Mouse (Mus musculus) midbrain, postnatal 0 days (tissue): ENCODE results near the gene Slc35g3. TPM values are rescaled to one million over a fixed set of nuclear protein-coding genes. Genes with fewer than 3 reads are reported as not detected.
A peak's percentile ranks its signal among the peaks of the same experiment; 100 is the strongest.

Experiments
- ATAC-seq: fragments of 200-750 bp; cut with Nextera tagmentation; 2 replicates; pipeline ENCODE4 v1.8.0; 2017; ENCODE audit warnings: moderate number of reproducible peaks, mild to moderate bottlenecking, moderate TSS enrichment, moderate library complexity; ENCODE audit not compliant: low FRiP score
- DNase-seq: peaks from one replicate; pipeline ENCODE4 v3.0.0-alpha.2; 2015; ENCODE audit warnings: low spot score
- H3K27ac ChIP-seq: fragments of 300-500 bp; sonication (generic); 2 replicates; pipeline ENCODE4 v1.5.1; 2014; ENCODE audit warnings: low read depth, mild to moderate bottlenecking, low read length, mixed read lengths
- H3K27me3 ChIP-seq: fragments of 300-500 bp; sonication (generic); 2 replicates; pipeline ENCODE4 v1.6.1; 2014; ENCODE audit warnings: low read length, control low read depth, mixed read lengths; ENCODE audit not compliant: insufficient read depth
- H3K36me3 ChIP-seq: fragments of 300-500 bp; sonication (generic); 2 replicates; pipeline ENCODE4 v1.6.1; 2014; ENCODE audit warnings: low read length, control low read depth, mixed read lengths; ENCODE audit not compliant: insufficient read depth
- H3K4me1 ChIP-seq: fragments of 300-500 bp; sonication (generic); 2 replicates; pipeline ENCODE4 v1.6.1; 2014; ENCODE audit warnings: mild to moderate bottlenecking, control low read depth, antibody characterized with exemption, low read length, mixed read lengths; ENCODE audit not compliant: insufficient read depth
- H3K4me2 ChIP-seq: fragments of 300-500 bp; sonication (generic); 2 replicates; pipeline ENCODE4 v1.6.1; 2014; ENCODE audit warnings: low read depth, mild to moderate bottlenecking, low read length, mixed read lengths; ENCODE audit not compliant: poor library complexity, severe bottlenecking
- H3K4me3 ChIP-seq: fragments of 300-500 bp; sonication (generic); 2 replicates; pipeline ENCODE4 v1.5.1; 2014; ENCODE audit warnings: low read depth, mild to moderate bottlenecking, low read length, moderate library complexity
- H3K9ac ChIP-seq: fragments of 300-500 bp; sonication (generic); replicated peaks from 2 replicates; pipeline ENCODE4 v1.6.1; 2014; ENCODE audit warnings: mild to moderate bottlenecking, low read length, moderate library complexity, mixed read lengths; ENCODE audit not compliant: poor library complexity, severe bottlenecking
- H3K9me3 ChIP-seq: fragments of 300-500 bp; sonication (generic); 2 replicates; pipeline ENCODE4 v1.6.1; 2016; ENCODE audit warnings: low read length, control low read depth
- CTCF ChIP-seq: IDR thresholded peaks from 2 replicates; pipeline ENCODE4 v1.5.1; 2016; ENCODE audit warnings: antibody characterized with exemption, mild to moderate bottlenecking
- WGBS: fragments of 180-500 bp; shearing (Covaris S2); extraction: QIAGEN DNeasy Blood & Tissue Kit; methylation state at CpG from one replicate; pipeline ENCODE4 v1.1.7; 2014; 5-methylcytosine and 5-hydroxymethylcytosine counted together
- polyA plus RNA-seq: library from polyadenylated mRNA; unstranded; fragments of >200 nt; fragmentation: Nextera tagmentation; extraction: Ambion mirVana; gene quantifications from 2 replicates; pipeline ENCODE4 v1.2.1, GENCODE M21; 2015
- total RNA-seq: library from RNA; depleted of rRNA; stranded (reverse); fragments of >200 nt; gene quantifications from 2 replicates; pipeline ENCODE4 v1.2.3, GENCODE M21; 2014; rRNA removed

Slc35g3 gene
- total and polyA plus RNA-seq, 2 experiments from 2014 or later = 0.23 TPM; not detected in 1

DNA sequence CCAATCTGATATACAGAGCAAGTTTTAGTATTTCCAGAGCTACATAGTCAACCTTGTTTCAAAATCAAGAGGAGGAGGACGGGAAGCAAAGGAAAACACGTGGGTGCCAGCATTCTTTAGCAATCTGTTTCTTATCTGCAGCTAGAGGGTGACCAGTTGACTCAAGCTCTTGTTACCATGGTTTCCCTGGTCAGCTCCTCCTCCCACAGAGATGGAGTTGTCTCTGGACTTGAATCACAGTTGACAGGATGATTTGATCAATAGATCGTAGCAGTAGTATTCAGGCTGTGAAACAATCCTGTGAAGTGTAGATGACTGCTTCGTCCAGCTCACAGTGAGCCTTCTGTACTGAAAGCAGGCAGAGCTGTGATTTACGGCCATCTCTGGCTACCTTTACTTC lies 45.8 kb downstream of the Slc35g3 start:
- WGBS = 14% methylated on average over 5 of the region's 5 CpGs
- no peak for DNase-seq

DNA sequence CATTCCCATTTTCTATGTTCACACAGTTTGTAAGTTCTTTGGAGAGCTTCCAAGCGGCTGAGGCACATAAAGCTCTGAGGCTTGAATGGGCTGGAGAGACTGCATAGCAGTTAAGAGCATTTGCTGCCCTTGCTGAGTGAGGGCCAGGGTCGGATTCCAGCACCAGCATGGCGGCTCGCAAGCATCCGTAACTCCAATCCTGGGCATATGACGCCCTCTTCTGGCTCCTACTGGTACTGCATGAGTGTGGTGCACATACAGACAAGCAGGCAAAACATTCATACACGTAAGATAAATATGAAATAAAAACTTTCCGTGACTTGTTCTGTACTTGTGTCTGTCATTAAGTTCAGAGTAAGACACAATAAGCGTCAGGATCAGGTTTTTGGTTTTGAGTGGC lies 46.3 kb downstream of the Slc35g3 start:
- Histone ChIP-seq H3K9me3 (no peaks in the 10 kb centered on the region), H3K36me3 (no peaks in the 10 kb centered on the region), H3K4me1 (no peaks in the 10 kb centered on the region), H3K27me3 (no peaks in the 10 kb centered on the region), H3K27ac (no peak overlapping the region), H3K4me3 (no peak overlapping the region), H3K9ac (no peak overlapping the region), H3K4me2 (no peak overlapping the region)
- 60% methylated on average over 9 of the region's 9 CpGs for WGBS
- peak; percentile 61 for TF ChIP-seq CTCF
- DNase-seq (no peak), ATAC-seq (no peak)

More for the DNA sequence above, 45.8 kb downstream of the Slc35g3 start:
- no peaks in the 10 kb centered on the region for H3K9me3 ChIP-seq
- H3K9ac ChIP-seq = no peak overlapping the region
- no peaks in the 10 kb centered on the region for H3K4me1 ChIP-seq
- no peak for TF ChIP-seq CTCF
- no peak overlapping the region for H3K27ac ChIP-seq
- H3K4me2 ChIP-seq = no peak overlapping the region
- ATAC-seq = no peak
- H3K4me3 ChIP-seq = no peak overlapping the region
- H3K36me3 ChIP-seq = no peaks in the 10 kb centered on the region
- no peaks in the 10 kb centered on the region for H3K27me3 ChIP-seq

DNA sequence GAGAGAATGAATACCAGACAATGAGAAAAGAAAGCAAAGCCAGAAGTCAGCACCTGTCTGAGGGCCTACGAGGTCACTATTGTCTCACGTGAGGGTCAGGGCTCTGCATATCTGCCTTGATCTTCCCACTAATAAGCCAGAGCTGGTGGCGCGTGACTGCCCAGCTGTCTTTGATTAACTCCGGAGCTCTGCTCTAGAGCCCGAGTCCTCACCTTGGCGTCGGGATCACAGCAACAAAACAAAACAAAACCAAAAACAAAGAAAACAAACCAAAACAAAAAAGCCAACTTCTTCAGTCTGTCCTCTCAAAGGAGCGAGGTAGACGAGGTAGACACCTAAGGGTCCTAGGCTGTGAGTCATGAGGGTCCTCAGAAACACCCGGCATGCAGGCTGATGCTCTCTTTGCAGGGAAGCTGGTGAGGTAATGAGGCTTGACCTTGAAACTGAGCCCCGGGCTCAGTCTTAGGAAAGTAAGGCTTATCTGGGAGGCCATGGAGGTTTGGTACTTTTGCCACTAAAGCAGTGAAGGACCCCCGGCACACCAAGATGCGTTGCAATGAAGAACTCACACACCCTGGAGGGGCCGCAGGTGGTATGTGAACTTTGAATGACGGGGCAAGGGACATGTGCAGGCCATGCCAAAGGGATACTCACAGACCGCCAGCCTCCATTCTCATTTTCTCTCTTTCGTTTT lies 47.0 kb downstream of the Slc35g3 start:
- WGBS = 72% methylated on average over 18 of the region's 18 CpGs
- ATAC-seq = no peak
- Histone ChIP-seq H3K27ac (no peak overlapping the region), H3K9ac (no peak overlapping the region), H3K4me2 (no peak overlapping the region), H3K27me3 (no peaks in the 10 kb centered on the region), H3K4me3 (no peak overlapping the region), H3K36me3 (no peaks in the 10 kb centered on the region), H3K9me3 (no peaks in the 10 kb centered on the region), H3K4me1 (0 out of 2 replicates have a peak, but pooled peaks cover 2% of the 10 kb centered on the region)
- TF ChIP-seq CTCF = no peak
- DNase-seq = no peak

DNA sequence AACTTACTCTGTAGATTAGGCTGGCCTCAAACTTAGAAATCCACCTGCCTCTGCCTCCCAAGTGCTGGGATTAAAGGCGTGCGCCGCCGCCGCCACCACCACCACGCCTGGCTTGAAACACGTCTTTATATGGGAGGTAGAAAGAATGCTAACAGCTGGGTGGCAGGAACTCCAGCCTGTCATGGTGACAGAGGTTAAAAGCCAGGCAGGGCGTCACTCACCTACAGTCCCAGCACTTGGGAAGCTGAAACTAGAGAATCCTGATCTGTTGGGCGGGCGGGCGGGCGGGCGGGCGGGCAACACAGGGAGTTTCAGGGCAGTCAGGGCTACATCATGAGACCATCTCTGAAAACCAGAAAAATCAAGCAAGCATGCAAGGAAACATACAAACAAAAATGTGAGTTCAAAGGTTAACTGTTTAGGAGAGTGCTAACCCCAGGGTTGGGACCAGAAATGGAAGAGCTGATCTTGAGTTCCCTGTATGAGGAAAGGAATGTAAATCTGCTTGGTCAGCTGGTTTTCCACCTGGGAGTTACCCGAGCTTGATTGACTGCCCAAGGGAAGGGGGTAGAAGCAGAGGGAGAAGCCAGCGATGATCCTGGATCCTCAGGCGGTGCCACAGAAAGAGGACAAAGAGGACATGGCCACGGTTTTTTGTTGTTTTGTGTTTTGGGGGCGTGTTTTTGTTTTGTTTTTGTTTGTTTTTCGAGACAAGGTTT lies 48.7 kb downstream of the Slc35g3 start:
- no peaks in the 10 kb centered on the region for H3K27me3 ChIP-seq
- H3K9me3 ChIP-seq = no peaks in the 10 kb centered on the region
- no peak for TF ChIP-seq CTCF
- no peak for DNase-seq
- 84% methylated on average over 20 of the region's 20 CpGs for WGBS
- no peak overlapping the region for H3K9ac ChIP-seq
- no peaks in the 10 kb centered on the region for H3K36me3 ChIP-seq
- H3K4me2 ChIP-seq = no peak overlapping the region
- H3K4me1 ChIP-seq = 0 out of 2 replicates have a peak, but pooled peaks cover 2% of the 10 kb centered on the region
- H3K4me3 ChIP-seq = no peak overlapping the region
- no peak overlapping the region for H3K27ac ChIP-seq
- no peak for ATAC-seq

DNA sequence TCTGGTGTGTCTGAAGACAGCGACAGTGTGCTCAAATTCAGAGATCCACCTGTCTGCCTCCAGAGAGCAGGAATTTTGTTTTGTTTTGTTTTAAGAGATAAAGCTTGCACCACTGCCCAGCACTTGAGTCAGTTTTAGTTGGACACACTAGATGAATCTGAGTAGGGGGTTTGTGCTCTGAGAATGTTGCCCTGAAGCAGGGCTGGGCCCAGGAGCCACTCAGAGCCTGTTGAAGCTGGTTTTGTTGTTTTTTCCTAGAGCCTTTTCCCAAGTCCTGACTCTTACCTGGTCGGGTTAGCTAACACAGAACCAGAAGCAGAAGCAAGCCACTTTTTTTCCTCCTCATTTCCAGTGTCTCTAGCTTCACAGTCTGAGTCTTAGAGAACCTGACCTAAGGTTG lies 50.7 kb downstream of the Slc35g3 start:
- Histone ChIP-seq H3K27me3 (no peaks in the 10 kb centered on the region), H3K36me3 (no peaks in the 10 kb centered on the region), H3K9ac (no peak overlapping the region), H3K4me1 (0 out of 2 replicates have a peak, but pooled peaks cover 2% of the 10 kb centered on the region), H3K4me3 (no peak overlapping the region), H3K9me3 (no peaks in the 10 kb centered on the region), H3K4me2 (no peak overlapping the region), H3K27ac (no peak overlapping the region)
- WGBS = 84% methylated on average over 2 of the region's 2 CpGs
- TF ChIP-seq CTCF = no peak
- DNase-seq (no peak), ATAC-seq (no peak)

DNA sequence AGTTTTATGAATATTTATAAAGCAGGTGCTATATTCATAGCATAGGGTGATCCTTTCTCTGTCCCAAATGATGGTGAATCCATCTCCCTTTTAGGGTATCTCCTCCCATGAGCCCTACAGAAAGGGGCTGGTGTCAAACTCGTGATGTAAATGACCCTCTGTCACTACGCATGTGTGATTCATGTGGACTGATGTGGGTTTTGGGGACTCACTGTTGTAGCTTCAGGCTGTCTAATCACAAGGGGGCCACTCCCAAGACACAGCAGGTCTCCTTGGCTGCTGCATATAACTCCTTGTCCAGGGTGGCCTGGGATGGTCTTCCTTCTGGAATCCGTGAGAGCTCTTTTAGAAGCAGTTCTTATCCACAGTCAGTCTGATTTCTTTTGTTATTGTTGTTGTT lies 51.3 kb downstream of the Slc35g3 start:
- Histone ChIP-seq H3K9me3 (no peaks in the 10 kb centered on the region), H3K36me3 (no peaks in the 10 kb centered on the region), H3K27ac (no peak overlapping the region), H3K4me3 (no peak overlapping the region), H3K4me1 (0 out of 2 replicates have a peak, but pooled peaks cover 2% of the 10 kb centered on the region), H3K27me3 (no peaks in the 10 kb centered on the region), H3K4me2 (no peak overlapping the region), H3K9ac (no peak overlapping the region)
- WGBS = 67% methylated on average over 3 of the region's 3 CpGs
- no peak for TF ChIP-seq CTCF
- no peak for ATAC-seq
- no peak for DNase-seq

Other genes starting within 250 kb of the Slc35g3 start
Only the 30 nearest of the 43 such genes appear.
- 145 and 161 TPM in 2 replicates for gene Atp1b2, start 156.0 kb downstream of the Slc35g3 start, total RNA-seq
- gene Atp1b2, start 156.0 kb downstream of the Slc35g3 start, polyA plus RNA-seq = 167 and 175 TPM in 2 replicates
- not detected in 2 replicates for gene Shbg, start 144.1 kb downstream of the Slc35g3 start, total RNA-seq
- not detected in 2 replicates for gene Shbg, start 144.1 kb downstream of the Slc35g3 start, polyA plus RNA-seq
- 10.5 and 13.3 TPM in 2 replicates for gene Sat2, start 139.9 kb downstream of the Slc35g3 start, total RNA-seq
- gene Sat2, start 139.9 kb downstream of the Slc35g3 start, polyA plus RNA-seq = 29.6 and 29.9 TPM in 2 replicates
- gene Fxr2, start 129.0 kb downstream of the Slc35g3 start, total RNA-seq = 76.6 and 84.1 TPM in 2 replicates
- 22.5 and 27.2 TPM in 2 replicates for gene Fxr2, start 129.0 kb downstream of the Slc35g3 start, polyA plus RNA-seq
- gene Sox15, start 106.7 kb downstream of the Slc35g3 start, total RNA-seq = 0.27 TPM in 1 of 2 replicates, not detected in the other
- 0.19 and 0.20 TPM in 2 replicates for gene Sox15, start 106.7 kb downstream of the Slc35g3 start, polyA plus RNA-seq
- gene Mpdu1, start 99.3 kb downstream of the Slc35g3 start, total RNA-seq = 224 and 278 TPM in 2 replicates
- gene Mpdu1, start 99.3 kb downstream of the Slc35g3 start, polyA plus RNA-seq = 118 and 123 TPM in 2 replicates
- 7.2 and 10.3 TPM in 2 replicates for gene Cd68, start 95.8 kb downstream of the Slc35g3 start, total RNA-seq
- gene Cd68, start 95.8 kb downstream of the Slc35g3 start, polyA plus RNA-seq = 10.6 and 11.0 TPM in 2 replicates
- gene Eif4a1, start 89.5 kb downstream of the Slc35g3 start, total RNA-seq = 767 and 793 TPM in 2 replicates
- gene Eif4a1, start 89.5 kb downstream of the Slc35g3 start, polyA plus RNA-seq = 501 and 502 TPM in 2 replicates
- gene Senp3, start 79.9 kb downstream of the Slc35g3 start, total RNA-seq = 81.7 and 89.2 TPM in 2 replicates
- gene Senp3, start 79.9 kb downstream of the Slc35g3 start, polyA plus RNA-seq = 70.3 and 74.0 TPM in 2 replicates
- gene Tnfsf13, start 76.2 kb downstream of the Slc35g3 start, total RNA-seq = 0.27 and 0.57 TPM in 2 replicates
- gene Tnfsf13, start 76.2 kb downstream of the Slc35g3 start, polyA plus RNA-seq = 0.96 and 1.1 TPM in 2 replicates
- 4.7 and 6.2 TPM in 2 replicates for gene Tnfsf12, start 66.1 kb downstream of the Slc35g3 start, total RNA-seq
- gene Tnfsf12, start 66.1 kb downstream of the Slc35g3 start, polyA plus RNA-seq = 4.3 and 4.5 TPM in 2 replicates
- 1.3 and 1.8 TPM in 2 replicates for gene Tnfsfm13, start 65.9 kb downstream of the Slc35g3 start, total RNA-seq
- 1.2 and 1.9 TPM in 2 replicates for gene Tnfsfm13, start 65.9 kb downstream of the Slc35g3 start, polyA plus RNA-seq
- 16.9 and 25.1 TPM in 2 replicates for gene Polr2a, start 3.3 kb downstream of the Slc35g3 start, total RNA-seq
- gene Polr2a, start 3.3 kb downstream of the Slc35g3 start, polyA plus RNA-seq = 9.0 and 10.2 TPM in 2 replicates
- gene Zbtb4, start 3.9 kb upstream of the Slc35g3 start, total RNA-seq = 31.5 and 34.3 TPM in 2 replicates
- 4.4 and 5.0 TPM in 2 replicates for gene Zbtb4, start 3.9 kb upstream of the Slc35g3 start, polyA plus RNA-seq
- gene Chrnb1, start 34.0 kb upstream of the Slc35g3 start, total RNA-seq = 1.5 and 1.6 TPM in 2 replicates
- 1.1 TPM in 2 replicates for gene Chrnb1, start 34.0 kb upstream of the Slc35g3 start, polyA plus RNA-seq
- 12.7 and 16.4 TPM in 2 replicates for gene Fgf11, start 39.9 kb upstream of the Slc35g3 start, total RNA-seq
- 2.6 and 2.8 TPM in 2 replicates for gene Fgf11, start 39.9 kb upstream of the Slc35g3 start, polyA plus RNA-seq
- 0.16 TPM in 1 of 2 replicates, not detected in the other for gene Tmem102, start 43.7 kb upstream of the Slc35g3 start, total RNA-seq
- gene Tmem102, start 43.7 kb upstream of the Slc35g3 start, polyA plus RNA-seq = 0.80 and 0.94 TPM in 2 replicates
- gene Gm39566, start 53.3 kb upstream of the Slc35g3 start, total RNA-seq = not detected in 2 replicates
- not detected in 2 replicates for gene Gm39566, start 53.3 kb upstream of the Slc35g3 start, polyA plus RNA-seq
- not detected in 2 replicates for gene Spem2, start 56.5 kb upstream of the Slc35g3 start, total RNA-seq
- gene Spem2, start 56.5 kb upstream of the Slc35g3 start, polyA plus RNA-seq = not detected in 2 replicates
- 0.93 TPM in 1 of 2 replicates, not detected in the other for gene Spem1, start 60.2 kb upstream of the Slc35g3 start, total RNA-seq
- gene Spem1, start 60.2 kb upstream of the Slc35g3 start, polyA plus RNA-seq = 0.20 and 0.27 TPM in 2 replicates
- gene Nlgn2, start 75.8 kb upstream of the Slc35g3 start, total RNA-seq = 117 and 137 TPM in 2 replicates
- 21.0 and 23.5 TPM in 2 replicates for gene Nlgn2, start 75.8 kb upstream of the Slc35g3 start, polyA plus RNA-seq
- gene Tmem256, start 76.5 kb upstream of the Slc35g3 start, total RNA-seq = 95.5 and 103 TPM in 2 replicates
- 349 and 370 TPM in 2 replicates for gene Tmem256, start 76.5 kb upstream of the Slc35g3 start, polyA plus RNA-seq
- 24.1 and 26.6 TPM in 2 replicates for gene Plscr3, start 84.4 kb upstream of the Slc35g3 start, total RNA-seq
- gene Plscr3, start 84.4 kb upstream of the Slc35g3 start, polyA plus RNA-seq = 33.5 and 35.0 TPM in 2 replicates
- gene Tnk1, start 96.8 kb upstream of the Slc35g3 start, total RNA-seq = not detected in 2 replicates
- 0.16 TPM in 2 replicates for gene Tnk1, start 96.8 kb upstream of the Slc35g3 start, polyA plus RNA-seq
- not detected in 2 replicates for gene Tmem95, start 116.0 kb upstream of the Slc35g3 start, total RNA-seq
- not detected in 2 replicates for gene Tmem95, start 116.0 kb upstream of the Slc35g3 start, polyA plus RNA-seq
- gene Kctd11, start 119.4 kb upstream of the Slc35g3 start, total RNA-seq = 0.93 and 1.6 TPM in 2 replicates
- gene Kctd11, start 119.4 kb upstream of the Slc35g3 start, polyA plus RNA-seq = 0.57 and 0.92 TPM in 2 replicates
- 0.66 TPM in 1 of 2 replicates, not detected in the other for gene Acap1, start 133.6 kb upstream of the Slc35g3 start, total RNA-seq
- 0.14 TPM in 1 of 2 replicates, not detected in the other for gene Acap1, start 133.6 kb upstream of the Slc35g3 start, polyA plus RNA-seq
- gene 2810408A11Rik, start 139.0 kb upstream of the Slc35g3 start, total RNA-seq = 3.3 and 8.7 TPM in 2 replicates
- gene 2810408A11Rik, start 139.0 kb upstream of the Slc35g3 start, polyA plus RNA-seq = 4.8 and 6.2 TPM in 2 replicates
- gene Neurl4, start 139.1 kb upstream of the Slc35g3 start, total RNA-seq = 112 and 118 TPM in 2 replicates
- gene Neurl4, start 139.1 kb upstream of the Slc35g3 start, polyA plus RNA-seq = 15.2 and 16.7 TPM in 2 replicates
- gene Gps2, start 151.9 kb upstream of the Slc35g3 start, total RNA-seq = 45.8 and 47.6 TPM in 2 replicates
- gene Gps2, start 151.9 kb upstream of the Slc35g3 start, polyA plus RNA-seq = 60.3 and 64.3 TPM in 2 replicates